Mouse (Mus musculus) heart, postnatal 25 days (tissue): Measurements from ENCODE around the gene Kcnn1. TPM values are rescaled to one million over a fixed set of nuclear protein-coding genes. Genes with fewer than 3 reads are reported as not detected.

ENCODE experiments used
- DNase-seq: peaks from one replicate; pipeline ENCODE4 v3.0.0; 2022; ENCODE audit warnings: low spot score
- intact Hi-C: fragments of 180-260 bp; cut with DNase I; formaldehyde crosslinking; loops from one replicate; pipeline ENCODE4 v1.15.1; 2025
- total RNA-seq, 2 experiments: library from RNA; stranded (reverse); gene quantifications; 2 replicates each; pipeline ENCODE4 v1.2.3; 2021

The Kcnn1 gene
- total RNA-seq, 2 experiments from 2014 or later = 8.1 to 8.6 TPM

DNA sequence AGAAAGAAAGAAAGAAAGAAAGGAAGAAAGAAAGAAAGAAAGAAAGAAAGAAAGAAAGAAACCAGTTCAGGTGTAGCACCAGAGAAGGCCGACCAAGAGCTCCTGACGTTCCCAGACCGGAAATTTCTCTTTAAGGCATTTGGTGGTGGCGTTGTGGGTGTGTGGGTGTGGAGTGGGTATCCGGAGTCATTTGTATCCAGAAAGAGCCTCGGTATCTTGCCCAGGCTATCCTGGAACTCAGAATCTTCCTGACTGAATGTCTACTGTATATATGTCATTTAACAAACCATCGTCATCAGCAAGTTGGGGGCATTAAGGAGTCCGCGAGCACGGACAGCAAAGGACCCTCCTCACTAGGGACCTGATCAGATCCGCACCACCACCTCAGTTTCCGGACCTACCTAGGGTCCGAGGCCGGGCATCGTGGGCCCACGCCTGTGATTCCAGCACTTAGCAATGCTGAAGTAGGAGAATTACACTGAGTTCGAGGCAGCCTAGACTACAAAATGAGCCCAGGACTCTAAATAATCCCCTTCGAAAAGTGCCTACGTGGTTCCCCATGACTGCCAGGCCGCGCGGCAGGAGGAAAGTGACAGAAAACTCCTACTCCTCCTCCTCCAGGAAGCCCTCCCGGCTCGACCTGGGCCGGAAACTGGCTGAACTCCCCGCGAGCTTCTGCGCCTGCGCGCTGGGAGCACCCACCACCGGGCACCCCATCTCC lies 9.7 kb upstream of the Kcnn1 start:
- intact Hi-C loops = loop anchor here (1.0 kb wide), 1 partner anchor 20 kb away; no protein-coding TSS in a partner anchor
- no peak for DNase-seq

DNA sequence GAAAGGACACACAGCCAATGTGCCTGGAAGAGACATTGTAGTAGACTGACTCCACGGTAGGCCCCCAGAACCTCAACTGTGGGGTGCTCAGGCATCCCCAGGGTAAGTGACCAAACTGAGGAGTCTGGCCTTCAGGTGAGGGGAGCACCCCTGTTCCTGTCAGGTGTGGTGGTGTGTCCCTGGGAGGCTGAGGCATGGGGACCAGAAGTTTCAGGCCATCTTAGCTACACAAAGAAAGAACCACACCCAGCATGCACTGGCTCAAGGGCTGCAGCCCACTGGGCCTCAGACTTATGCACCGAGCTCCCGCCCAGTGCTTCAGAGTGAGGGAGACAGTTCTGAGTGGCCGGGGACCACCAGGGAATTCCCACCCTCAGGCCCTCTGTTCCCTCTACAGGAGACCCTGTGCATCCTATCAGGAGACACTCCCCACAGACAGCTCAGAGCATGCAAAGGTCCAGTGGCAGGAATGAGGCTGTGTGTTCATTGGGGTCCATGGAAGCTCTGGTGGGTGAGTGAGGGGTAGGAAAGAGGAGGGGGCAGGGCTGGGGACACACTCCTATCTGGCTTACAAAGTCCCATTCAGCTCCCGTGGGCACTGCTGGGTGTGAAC lies 8.2 kb upstream of the Kcnn1 start:
- no peak for DNase-seq
- intact Hi-C loops = no loop called here

DNA sequence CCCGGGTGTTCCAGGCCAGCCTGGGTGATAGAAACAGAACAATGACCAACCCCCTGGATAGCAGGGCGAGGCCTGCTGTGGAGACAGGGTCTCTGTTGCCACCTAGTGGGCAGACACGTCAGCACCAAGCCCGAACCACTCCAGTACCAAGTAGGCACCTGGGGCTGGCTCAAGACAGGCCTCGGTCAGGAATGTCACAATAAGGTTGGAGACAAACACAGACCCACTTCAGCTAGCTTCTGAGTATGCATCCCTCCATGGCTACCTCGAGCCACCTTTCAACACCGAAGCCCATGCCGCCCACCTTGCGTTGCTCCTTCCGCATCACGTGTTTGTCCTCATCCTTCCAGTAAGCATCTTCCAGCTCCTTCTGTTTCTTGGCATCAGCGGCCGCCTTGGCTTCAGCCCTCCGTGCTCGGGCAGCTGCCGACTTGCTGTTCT lies 6.6 kb upstream of the Kcnn1 start:
- peak; percentile 54 for DNase-seq
- intact Hi-C loops = loop anchor here (1.0 kb wide), 1 partner anchor 25 kb away; no protein-coding TSS in a partner anchor

DNA sequence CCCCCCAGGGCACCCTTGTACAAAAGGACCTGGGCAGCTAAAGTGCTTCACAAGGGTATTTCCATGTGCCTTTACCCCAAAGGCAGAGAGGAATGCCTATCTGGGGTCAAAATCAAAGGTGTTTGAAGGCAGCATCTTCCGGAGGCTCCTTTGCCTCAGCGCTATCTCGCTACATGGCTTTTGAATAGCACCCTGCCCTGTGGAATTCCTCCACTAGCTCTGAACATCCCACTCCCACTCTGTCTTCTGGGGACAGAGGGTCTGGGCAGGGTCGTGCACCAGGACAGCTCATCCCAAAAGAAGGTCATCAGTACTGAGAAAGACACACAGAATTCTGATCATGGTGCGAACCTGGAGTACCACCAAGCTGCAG lies 6.1 kb upstream of the Kcnn1 start:
- intact Hi-C loops = loop anchor here (1.0 kb wide), 1 partner anchor 25 kb away; no protein-coding TSS in a partner anchor
- no peak for DNase-seq

DNA sequence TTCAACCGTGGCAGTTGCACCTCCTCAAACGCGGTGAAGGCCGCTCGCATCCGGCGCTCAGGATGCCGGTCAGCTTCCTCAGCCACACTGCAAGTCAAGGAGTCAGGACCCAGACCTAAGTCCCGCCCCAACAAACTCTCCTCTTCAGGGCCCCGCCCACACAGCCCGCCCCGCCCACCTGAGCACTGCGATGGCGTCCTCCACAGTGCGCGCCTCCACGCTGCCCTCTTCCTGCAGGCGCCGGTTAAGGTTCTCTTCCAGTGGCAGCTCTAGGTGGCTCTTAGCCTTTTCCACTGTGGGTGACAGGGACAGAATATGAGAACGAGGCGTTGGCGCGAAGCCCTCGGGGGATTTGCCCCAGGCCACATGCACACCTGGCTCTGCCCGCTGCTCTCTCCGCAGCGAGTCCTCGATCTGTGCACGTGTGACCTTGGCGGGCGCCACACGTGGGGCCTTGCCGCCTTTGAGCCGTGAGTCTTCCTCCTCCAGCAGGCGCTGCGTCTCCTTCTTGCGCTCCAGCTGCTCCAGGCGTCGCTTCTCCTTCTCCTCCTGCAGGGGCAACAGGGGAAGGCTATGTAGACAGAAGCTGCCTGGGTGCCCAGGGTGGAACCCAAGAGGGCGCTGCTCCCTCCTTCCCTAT lies 5.6 kb upstream of the Kcnn1 start:
- intact Hi-C loops = loop anchor here (1.0 kb wide), 1 partner anchor 24 kb away; no protein-coding TSS in a partner anchor
- no peak for DNase-seq

DNA sequence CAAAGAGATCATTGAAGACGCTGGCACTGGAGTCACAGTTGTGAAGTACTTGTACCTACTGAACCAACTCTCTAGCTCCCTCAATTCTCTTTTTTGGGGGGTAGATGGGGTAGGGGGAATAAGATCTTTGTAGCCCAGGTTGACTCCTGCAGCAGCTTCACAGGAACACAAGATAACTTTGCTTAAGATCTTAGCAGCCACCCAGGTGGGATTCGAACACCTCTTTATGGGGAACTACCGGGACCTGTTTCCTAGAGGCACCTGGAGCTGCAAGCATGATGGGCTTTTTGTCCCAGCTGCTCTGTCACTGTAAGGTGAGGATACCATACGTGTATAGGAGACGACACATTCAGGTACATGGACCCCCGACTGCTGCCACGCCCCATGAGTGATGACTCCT lies 3.5 kb upstream of the Kcnn1 start:
- intact Hi-C loops = no loop called here

DNA sequence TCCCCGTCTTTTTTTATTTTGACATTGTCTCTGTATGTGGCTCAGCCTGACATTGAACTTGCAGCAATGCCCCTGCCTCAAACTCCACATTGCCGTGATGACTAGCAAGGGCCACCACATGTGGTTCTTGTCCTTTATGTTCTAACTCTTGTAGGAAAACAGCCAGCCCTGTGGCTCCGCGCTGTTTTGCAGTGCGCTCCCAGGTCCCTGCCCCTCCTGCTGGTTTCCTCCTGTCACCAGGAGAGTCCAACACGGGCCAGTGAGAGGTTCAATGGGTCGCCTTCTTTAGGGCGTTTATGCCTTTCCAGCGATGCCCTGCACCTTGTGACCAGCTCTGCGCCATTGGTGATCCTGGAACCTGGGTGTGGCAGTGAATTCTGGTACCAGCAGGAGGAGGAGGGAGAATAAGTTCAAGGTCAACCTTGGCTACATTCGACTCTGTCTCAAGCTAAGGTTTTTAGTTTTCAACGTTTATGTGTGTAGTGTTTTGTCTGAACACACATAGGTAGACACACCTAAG lies 3.0 kb upstream of the Kcnn1 start:
- intact Hi-C loops = no loop called here
- no peak for DNase-seq

More for the DNA sequence above, 3.5 kb upstream of the Kcnn1 start:
- DNase-seq = no peak

DNA sequence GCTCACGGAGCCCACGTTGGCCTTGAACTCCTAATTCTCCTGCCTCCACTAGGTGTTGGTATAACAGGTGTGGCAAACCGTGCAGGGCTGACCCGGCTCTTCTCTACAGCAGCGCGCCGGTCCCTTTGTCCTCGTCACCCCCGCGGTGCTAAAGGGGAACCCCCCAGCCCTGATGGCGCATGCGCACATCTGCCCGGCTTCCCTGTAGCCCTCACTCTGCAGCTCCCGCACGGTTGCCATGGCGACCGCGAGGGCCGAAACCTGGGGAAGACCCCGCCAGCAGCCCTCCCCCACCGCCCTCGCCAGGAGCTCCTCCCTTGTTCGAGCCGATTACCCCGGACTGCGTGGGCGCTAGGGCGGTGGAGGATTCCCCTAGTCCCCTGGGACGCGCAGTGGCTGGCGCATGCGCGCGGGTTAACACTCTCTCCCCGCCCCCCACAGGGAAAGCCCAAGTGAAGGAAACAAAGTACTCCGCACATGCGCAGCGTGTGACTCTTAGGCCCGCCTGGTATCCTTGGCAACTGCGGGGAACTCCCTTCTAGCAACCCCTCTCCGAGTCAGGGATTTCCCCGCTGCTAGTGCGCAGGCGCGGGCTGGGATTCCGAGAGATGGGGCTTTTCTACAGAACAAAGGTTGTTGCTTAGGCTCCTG lies 2.4 kb upstream of the Kcnn1 start:
- intact Hi-C loops = no loop called here

DNA sequence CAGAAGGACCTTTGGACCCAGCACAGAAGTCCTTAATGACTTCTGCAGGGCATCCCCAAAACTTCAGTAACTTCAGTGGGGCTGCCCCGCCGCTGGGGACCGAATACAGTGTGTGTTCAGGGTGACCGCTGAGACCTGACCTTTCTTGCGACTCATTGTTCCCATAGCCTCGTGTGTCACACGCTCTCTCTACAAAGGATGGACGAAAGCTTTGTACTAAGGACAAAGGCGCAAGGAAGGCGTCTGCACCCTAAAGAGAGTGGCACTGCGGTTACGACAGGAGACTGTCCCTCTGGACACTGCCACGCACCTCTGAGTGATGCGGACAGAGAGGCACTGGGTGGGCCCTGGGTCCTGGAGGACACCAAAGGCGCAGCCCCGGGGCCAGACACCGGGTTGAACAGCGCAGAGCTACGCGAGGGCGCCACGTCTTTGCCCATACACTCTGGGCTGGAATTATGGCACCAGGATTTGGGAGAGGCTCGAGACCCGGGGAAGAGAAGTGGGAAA lies 1.7 kb upstream of the Kcnn1 start:
- intact Hi-C loops = no loop called here
- no peak for DNase-seq

More for the DNA sequence above, 2.4 kb upstream of the Kcnn1 start:
- peak; percentile 99 for DNase-seq

DNA sequence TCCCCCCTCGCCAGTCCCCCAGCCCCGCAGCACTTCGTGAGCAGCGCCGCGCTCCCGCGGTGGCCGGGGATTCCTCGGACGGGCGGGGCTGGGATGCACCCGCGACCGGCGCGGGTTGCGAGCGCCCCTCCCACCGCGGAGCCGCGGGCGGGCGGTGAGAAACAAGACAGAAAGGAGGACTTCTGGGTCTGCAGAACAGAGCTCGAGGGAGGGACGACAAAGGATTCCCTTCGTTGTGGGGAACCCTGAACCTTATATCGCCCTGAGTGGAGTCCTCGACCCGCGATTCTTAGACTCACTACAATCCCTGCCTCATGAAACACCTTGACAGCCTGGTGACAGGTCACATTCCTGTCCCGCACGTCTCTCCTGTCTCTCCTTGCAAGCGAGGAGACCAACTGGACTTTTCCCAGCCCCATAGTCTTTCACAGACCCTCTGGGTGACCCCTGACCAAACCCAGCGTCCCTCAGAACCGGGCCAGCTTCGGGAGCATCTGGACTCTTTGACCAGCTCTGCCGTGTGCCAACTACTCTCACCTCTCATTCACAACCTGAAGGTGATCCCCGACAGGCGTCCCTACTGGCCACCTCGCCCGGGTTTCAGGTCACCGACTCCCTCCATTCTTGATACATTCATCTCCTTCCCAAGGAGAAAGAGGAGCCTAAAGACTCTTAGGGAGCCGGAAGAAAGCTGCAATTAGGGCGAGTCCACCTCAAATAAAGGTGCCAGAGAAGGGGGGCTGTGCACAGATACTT lies 1.1 kb upstream of the Kcnn1 start:
- DNase-seq = no peak

DNA sequence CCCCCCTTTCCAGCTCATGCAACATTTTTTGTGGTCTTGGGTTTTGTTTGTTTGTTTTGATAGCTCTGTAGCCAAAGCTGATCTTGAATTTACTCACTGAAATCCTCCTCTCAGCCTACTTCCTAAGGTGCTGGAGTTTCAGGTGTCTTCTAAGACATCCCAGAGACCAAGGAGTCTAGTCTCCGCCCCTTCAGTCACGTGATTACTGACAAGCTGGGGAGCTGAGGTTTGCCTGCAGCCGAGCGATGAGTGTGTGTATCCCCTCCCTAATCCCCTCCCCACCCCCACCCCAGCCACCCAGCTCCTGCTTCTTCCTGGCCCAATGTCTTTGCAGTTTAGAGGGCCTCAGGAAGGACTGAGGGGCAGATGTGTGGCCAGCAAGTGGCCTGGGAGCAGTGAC lies 5.5 kb downstream of the Kcnn1 start:
- intact Hi-C loops = no loop called here
- no peak for DNase-seq

More for the DNA sequence above, 1.1 kb upstream of the Kcnn1 start:
- intact Hi-C loops = no loop called here

DNA sequence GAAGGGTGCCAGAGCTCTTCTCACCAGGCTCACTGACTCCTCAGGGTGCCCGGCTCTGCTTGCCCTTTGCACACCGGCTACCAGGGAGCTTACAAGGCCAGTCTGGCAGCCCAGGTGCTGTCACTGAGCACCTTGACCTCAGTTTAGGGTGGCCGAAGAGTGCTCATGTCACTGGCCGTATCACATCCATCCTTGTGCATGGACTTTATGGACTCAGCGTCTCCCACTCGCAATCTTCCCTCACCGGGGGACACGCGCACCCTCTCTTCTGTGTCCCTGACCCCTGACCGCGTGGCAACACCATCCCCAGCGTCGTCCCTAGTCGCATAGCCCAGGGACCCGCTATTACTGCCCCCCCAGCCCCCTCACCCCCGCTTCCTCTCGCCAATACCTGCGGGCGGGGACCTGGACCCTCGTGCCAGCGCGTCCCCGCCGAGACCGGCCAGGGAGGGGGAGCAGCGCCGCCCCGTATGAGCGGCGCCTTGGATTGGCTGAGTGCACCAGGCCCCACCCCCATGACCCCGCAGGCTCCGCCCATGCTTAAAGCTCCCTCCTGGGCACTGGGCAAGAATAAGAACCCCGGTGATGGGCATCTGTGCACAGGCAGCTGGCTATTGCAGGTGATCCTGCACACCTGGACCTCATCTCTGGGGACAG lies 6.4 kb downstream of the Kcnn1 start:
- intact Hi-C loops = no loop called here
- DNase-seq = no peak

DNA sequence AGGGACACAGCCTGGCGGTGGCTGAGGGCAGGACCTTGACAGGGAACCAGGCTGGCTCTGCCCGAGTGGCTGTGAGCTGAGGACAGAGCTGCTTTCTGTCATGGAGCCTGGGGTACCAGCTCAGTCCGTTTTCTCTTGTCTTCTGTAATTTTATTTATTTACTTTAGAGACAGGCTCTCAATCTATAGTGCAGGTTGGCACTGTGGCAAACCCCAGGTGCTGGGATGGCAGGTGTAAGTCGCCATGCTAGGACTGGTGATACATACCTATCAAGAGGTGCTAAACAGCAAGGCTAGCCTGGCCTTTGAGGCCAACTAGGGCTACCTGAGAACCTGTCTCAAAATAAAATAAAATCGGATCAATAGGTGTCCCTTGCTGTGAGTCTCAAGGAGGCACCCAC lies 7.0 kb downstream of the Kcnn1 start:
- intact Hi-C loops = no loop called here
- no peak for DNase-seq

DNA sequence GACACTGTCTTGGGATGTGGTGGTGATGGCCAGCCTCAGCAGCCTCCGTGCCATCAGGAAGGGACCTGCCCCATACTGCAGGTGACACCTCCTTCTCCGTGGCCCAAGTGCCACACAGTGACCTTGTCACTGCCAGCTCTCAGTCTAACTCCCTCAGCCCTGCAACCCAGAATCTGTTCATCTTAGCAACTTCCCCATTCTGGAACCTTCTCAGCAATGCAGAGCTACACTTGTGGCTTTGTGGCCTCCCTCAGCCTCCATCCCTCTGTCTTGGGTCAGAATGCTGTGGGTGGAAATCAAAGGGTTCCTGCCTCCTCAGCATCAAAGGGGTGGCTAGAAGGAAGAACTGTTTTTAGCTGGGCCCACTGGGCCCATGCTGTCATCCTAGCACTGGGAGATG lies 9.2 kb downstream of the Kcnn1 start:
- no peak for DNase-seq
- intact Hi-C loops = no loop called here

DNA sequence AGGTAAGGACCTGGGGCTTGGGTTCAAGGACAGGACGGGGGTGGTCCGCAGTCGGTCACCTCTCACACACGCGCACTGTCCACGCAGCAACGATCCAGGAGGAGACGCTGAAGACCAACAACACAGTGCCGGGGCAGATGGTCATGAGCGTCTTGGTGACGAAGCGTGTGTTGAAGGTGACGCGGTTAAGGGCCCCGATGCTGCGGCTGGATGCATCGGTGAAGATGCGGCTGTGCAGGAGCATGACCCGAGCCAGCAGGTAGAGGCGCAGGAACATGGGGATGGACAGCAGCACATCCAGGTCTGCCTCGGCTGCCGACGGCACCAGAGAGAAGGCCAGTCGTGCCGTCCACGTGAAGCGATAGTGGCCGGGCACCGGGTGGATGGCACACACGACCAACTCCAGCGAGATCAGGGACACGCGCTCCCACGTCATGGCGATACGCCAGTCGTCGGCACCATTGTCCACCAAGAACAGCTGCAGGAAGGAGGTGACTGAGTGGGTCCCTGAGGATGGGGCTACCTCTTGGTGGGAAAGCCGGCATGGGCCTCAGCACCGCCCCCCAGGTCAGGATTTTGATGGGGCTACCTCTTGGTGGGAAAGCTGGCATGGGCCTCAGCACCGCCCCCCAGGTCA lies 10.3 kb downstream of the Kcnn1 start:
- DNase-seq = no peak

DNA sequence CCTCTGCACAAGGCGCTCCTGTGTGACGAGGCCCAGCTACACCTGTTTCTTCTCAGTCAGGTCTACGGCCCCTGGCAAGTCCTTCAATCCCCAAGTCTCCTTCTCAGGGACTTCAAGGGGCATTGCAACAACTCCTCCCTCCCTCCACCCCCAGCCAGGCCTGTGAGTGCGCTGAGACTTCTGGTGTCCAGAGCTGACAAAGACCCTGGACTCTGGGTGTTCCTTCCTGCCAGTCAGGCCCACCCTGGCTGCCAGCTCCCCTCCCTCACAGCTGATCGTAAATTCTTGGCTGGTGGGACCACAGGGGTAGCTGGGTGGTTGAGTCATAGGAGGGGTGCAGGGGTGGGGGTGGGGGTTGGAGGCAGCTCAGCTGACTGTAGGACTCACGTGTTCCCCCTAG lies 11.2 kb downstream of the Kcnn1 start:
- DNase-seq = no peak
- intact Hi-C loops = no loop called here

More for the DNA sequence above, 10.3 kb downstream of the Kcnn1 start:
- intact Hi-C loops = no loop called here

DNA sequence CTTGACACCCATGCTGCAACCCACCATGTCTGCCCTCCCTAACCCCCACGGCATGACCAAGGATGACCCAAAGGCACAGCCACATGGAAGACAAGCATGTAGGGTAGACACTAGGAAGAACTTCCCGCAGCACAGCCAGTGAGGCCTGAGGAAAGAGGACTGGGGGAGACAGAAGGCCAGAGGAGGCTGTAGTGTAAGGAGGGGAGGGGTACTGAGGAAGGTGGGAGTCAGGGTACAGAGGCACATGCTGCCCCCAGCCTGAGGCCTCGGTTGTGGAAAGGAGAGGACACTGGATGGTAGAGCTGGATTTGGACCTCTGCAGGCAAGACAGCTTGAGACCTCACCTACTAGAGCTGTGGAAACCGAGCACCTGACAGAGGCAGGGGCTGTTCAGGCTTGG lies 12.1 kb downstream of the Kcnn1 start:
- no peak for DNase-seq
- intact Hi-C loops = no loop called here

DNA sequence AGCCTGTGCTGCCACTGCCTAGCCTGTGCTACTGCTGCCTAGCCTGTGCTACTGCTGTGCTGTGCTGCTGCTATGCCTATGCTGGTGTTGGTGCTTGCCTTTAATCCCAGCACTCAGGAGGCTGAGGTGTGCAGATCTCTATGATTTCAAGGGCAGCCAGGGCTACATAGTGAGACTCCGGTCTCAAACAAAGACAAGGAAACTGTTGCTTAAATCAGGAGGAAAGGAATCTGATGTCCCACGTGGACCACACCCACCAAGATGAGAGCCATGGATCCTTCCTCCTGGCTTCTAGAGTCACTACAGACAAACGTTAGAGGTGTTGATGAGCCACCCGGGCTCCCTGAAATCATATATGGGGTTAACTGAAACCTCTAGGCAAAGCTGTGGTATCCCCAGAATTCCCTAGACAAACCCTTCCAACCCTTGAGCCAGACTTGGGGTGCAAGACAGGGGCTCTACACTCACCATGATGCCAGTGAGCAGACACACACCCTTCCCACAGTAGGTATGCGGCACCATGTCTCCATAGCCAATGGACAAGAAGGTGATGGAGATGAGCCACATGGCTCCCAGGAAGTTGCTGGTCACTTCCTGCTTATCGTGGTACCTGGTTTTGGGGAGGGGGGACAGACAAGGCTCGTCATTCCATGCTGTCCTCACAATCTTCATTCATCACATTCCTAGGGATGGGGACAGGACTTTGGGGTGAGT lies 12.8 kb downstream of the Kcnn1 start:
- intact Hi-C loops = no loop called here
- DNase-seq = no peak
